In genomic region chrX:73673619-73673967, GRCm38 (mm10) we compare ENCODE assay signal across 8 mouse cellular contexts. TPM values are rescaled to one million over a fixed set of nuclear protein-coding genes. Genes with fewer than 3 reads are reported as not detected.
DNase-seq lines count a peak whose midpoint lies in the region; ATAC-seq and TF ChIP-seq lines count a peak whose summit lies in the region.

No protein-coding gene starts in this region.

- peak overlapping the region; percentile 82 for H3K4me3 ChIP-seq in cerebellum, adult 2 months (replicated peaks; ENCODE audit: insufficient read depth, low read depth, low read length)
- H3K4me3 ChIP-seq in neural tube, embryonic 11.5 days (ENCODE audit: low read depth, low read length), result peak overlapping the region; percentile 57
- peak overlapping the region; percentile 63 for H3K4me3 ChIP-seq in limb, embryonic 13.5 days
- H3K4me3 ChIP-seq in stomach, embryonic 14.5 days (ENCODE audit: low read depth, low read length), result peak overlapping the region; percentile 53

- H3K9me3 ChIP-seq in neural tube, embryonic 11.5 days (ENCODE audit: control insufficient read depth, low read length), result no peaks in the 10 kb centered on the region
- no peaks in the 10 kb centered on the region for H3K9me3 ChIP-seq in limb, embryonic 13.5 days
- H3K9me3 ChIP-seq in stomach, embryonic 14.5 days (ENCODE audit: control insufficient read depth, low read depth, low read length), result no peaks in the 10 kb centered on the region

- peak overlapping the region; percentile 78 for H3K27ac ChIP-seq in cerebellum, adult 2 months (ENCODE audit: insufficient read depth, low read length)
- no peak overlapping the region for H3K27ac ChIP-seq in neural tube, embryonic 11.5 days (ENCODE audit: low read depth, low read length)
- H3K27ac ChIP-seq in limb, embryonic 13.5 days, result 0 out of 2 replicates have a peak overlapping the region, but pooled peaks have one; percentile 65
- H3K27ac ChIP-seq in stomach, embryonic 14.5 days (ENCODE audit: low read length), result no peak overlapping the region

- H3K27me3 ChIP-seq in cerebellum, adult 2 months (ENCODE audit: control insufficient read depth, insufficient read depth, low read length), result no peaks in the 10 kb centered on the region
- no peaks in the 10 kb centered on the region for H3K27me3 ChIP-seq in neural tube, embryonic 11.5 days (ENCODE audit: control insufficient read depth, insufficient read depth, low read length)
- peaks cover 16% of the 10 kb centered on the region; the same call in 1 of the 2 replicates for H3K27me3 ChIP-seq in limb, embryonic 13.5 days
- no peaks in the 10 kb centered on the region for H3K27me3 ChIP-seq in stomach, embryonic 14.5 days (ENCODE audit: control insufficient read depth, insufficient read depth, low read length)

- peaks cover 5% of the 10 kb centered on the region for H3K4me1 ChIP-seq in cerebellum, adult 2 months (ENCODE audit: control insufficient read depth, insufficient read depth, low read length)
- H3K4me1 ChIP-seq in neural tube, embryonic 11.5 days (ENCODE audit: control insufficient read depth, insufficient read depth, low read length), result no peaks in the 10 kb centered on the region
- H3K4me1 ChIP-seq in limb, embryonic 13.5 days, result peaks cover 17% of the 10 kb centered on the region
- H3K4me1 ChIP-seq in stomach, embryonic 14.5 days (ENCODE audit: control insufficient read depth, insufficient read depth, low read length), result no peaks in the 10 kb centered on the region; the same call in 1 of the 2 replicates

- 5% methylated on average over 22 of the region's 42 CpGs for WGBS in cerebellum, adult 2 months
- WGBS in neural tube, embryonic 11.5 days, result 15% methylated on average over 14 of the region's 42 CpGs
- 26% methylated on average over 32 of the region's 42 CpGs for WGBS in limb, embryonic 13.5 days
- 23% methylated on average over 27 of the region's 42 CpGs for WGBS in stomach, embryonic 14.5 days

- DNase-seq in cerebellum, adult 2 months, result no peak
- no peak for DNase-seq in cerebellum, adult 11-12 months
- DNase-seq in neural tube, embryonic 11.5 days (ENCODE audit: low spot score), result no peak
- DNase-seq in neural tube, embryonic 10.5 days (ENCODE audit: extremely low spot score, low spot score), result no peak
- no peak for DNase-seq in thymus, postnatal 0 days (ENCODE audit: low spot score)
- DNase-seq in spleen, postnatal 14 days (ENCODE audit: low spot score in 2 of 2), result no peak

- TF ChIP-seq POLR2A in cerebellum, adult 2 months (IDR thresholded peaks at IDR 0.05; ENCODE audit: borderline replicate concordance, insufficient read depth, low read length), result no peak

- H3K9ac ChIP-seq in neural tube, embryonic 11.5 days (ENCODE audit: low read length), result peak overlapping the region; percentile 80
- peak overlapping the region; percentile 80 for H3K9ac ChIP-seq in limb, embryonic 13.5 days
- H3K9ac ChIP-seq in stomach, embryonic 14.5 days (replicated peaks; ENCODE audit: low read depth, low read length), result peak overlapping the region; percentile 72

- TF ChIP-seq CTCF in cerebellum, adult 2 months (IDR thresholded peaks at IDR 0.05; ENCODE audit: borderline replicate concordance, insufficient read depth, low read depth, low read length), result no peak

- H3K36me3 ChIP-seq in neural tube, embryonic 11.5 days (ENCODE audit: control insufficient read depth, insufficient read depth, low read length), result no peaks in the 10 kb centered on the region; the same call in 1 of the 2 replicates
- H3K36me3 ChIP-seq in limb, embryonic 13.5 days, result peaks cover 17% of the 10 kb centered on the region
- H3K36me3 ChIP-seq in stomach, embryonic 14.5 days (ENCODE audit: control insufficient read depth, insufficient read depth, low read length), result no peaks in the 10 kb centered on the region; the same call in 1 of the 2 replicates

- H3K4me2 ChIP-seq in neural tube, embryonic 11.5 days (ENCODE audit: low read depth), result peak overlapping the region; percentile 63
- peak overlapping the region; percentile 72 for H3K4me2 ChIP-seq in limb, embryonic 13.5 days (replicated peaks)
- H3K4me2 ChIP-seq in stomach, embryonic 14.5 days (replicated peaks; ENCODE audit: low read depth, low read length), result peak overlapping the region; percentile 55

- ATAC-seq in neural tube, embryonic 11.5 days (ENCODE audit: insufficient read depth, low FRiP score, low TSS enrichment), result peak; percentile 20; the same call in 1 of the 2 replicates
- no peak for ATAC-seq in limb, embryonic 13.5 days (ENCODE audit: low FRiP score, low read depth)
- no peak for ATAC-seq in stomach, embryonic 14.5 days (ENCODE audit: insufficient number of reproducible peaks, insufficient read depth, low FRiP score, low read depth)

RNA-seq across cellular contexts. Expression of gene Slc6a8, which starts 0.6 kb away (rescaled TPM):
- 165 and 166 TPM in 2 replicates for polyA plus RNA-seq in cerebellum, adult 2 months (2012; rRNA removed)
- polyA plus RNA-seq in neural tube, embryonic 11.5 days (2014; fragmentation: Nextera tagmentation; extraction: Ambion mirVana), result 6.8 and 6.9 TPM in 2 replicates
- polyA plus RNA-seq in limb, embryonic 13.5 days (2015; fragmentation: Nextera tagmentation; extraction: Ambion mirVana), result 8.3 and 8.8 TPM in 2 replicates
- polyA plus RNA-seq in stomach, embryonic 14.5 days (2014; fragmentation: Nextera tagmentation; extraction: Ambion mirVana), result 11.0 and 12.2 TPM in 2 replicates
- 5.1 TPM in 2 replicates for polyA plus RNA-seq in thymus, postnatal 0 days (2015; fragmentation: Nextera tagmentation; extraction: Ambion mirVana)

RNA-seq across cellular contexts. Expression of gene Pnck, which starts 13.7 kb away (rescaled TPM):
- 92.0 and 97.8 TPM in 2 replicates for polyA plus RNA-seq in cerebellum, adult 2 months (2012; rRNA removed)
- polyA plus RNA-seq in neural tube, embryonic 11.5 days (2014; fragmentation: Nextera tagmentation; extraction: Ambion mirVana), result 11.1 and 13.3 TPM in 2 replicates
- 21.7 TPM in 2 replicates for polyA plus RNA-seq in limb, embryonic 13.5 days (2015; fragmentation: Nextera tagmentation; extraction: Ambion mirVana)
- 27.0 and 27.7 TPM in 2 replicates for polyA plus RNA-seq in stomach, embryonic 14.5 days (2014; fragmentation: Nextera tagmentation; extraction: Ambion mirVana)
- polyA plus RNA-seq in thymus, postnatal 0 days (2015; fragmentation: Nextera tagmentation; extraction: Ambion mirVana), result 5.4 and 6.4 TPM in 2 replicates

RNA-seq across cellular contexts. Expression of gene Dusp9, which starts 34.4 kb away (rescaled TPM):
- polyA plus RNA-seq in cerebellum, adult 2 months (2012; rRNA removed), result 0.43 and 0.52 TPM in 2 replicates
- 4.2 and 6.3 TPM in 2 replicates for polyA plus RNA-seq in neural tube, embryonic 11.5 days (2014; fragmentation: Nextera tagmentation; extraction: Ambion mirVana)
- 22.6 and 23.2 TPM in 2 replicates for polyA plus RNA-seq in limb, embryonic 13.5 days (2015; fragmentation: Nextera tagmentation; extraction: Ambion mirVana)
- polyA plus RNA-seq in stomach, embryonic 14.5 days (2014; fragmentation: Nextera tagmentation; extraction: Ambion mirVana), result 5.0 and 7.3 TPM in 2 replicates
- 0.35 and 0.46 TPM in 2 replicates for polyA plus RNA-seq in thymus, postnatal 0 days (2015; fragmentation: Nextera tagmentation; extraction: Ambion mirVana)

RNA-seq across cellular contexts. Expression of gene Bcap31, which starts 42.4 kb away (rescaled TPM):
- polyA plus RNA-seq in cerebellum, adult 2 months (2012; rRNA removed), result 115 and 127 TPM in 2 replicates
- 140 and 141 TPM in 2 replicates for polyA plus RNA-seq in neural tube, embryonic 11.5 days (2014; fragmentation: Nextera tagmentation; extraction: Ambion mirVana)
- polyA plus RNA-seq in limb, embryonic 13.5 days (2015; fragmentation: Nextera tagmentation; extraction: Ambion mirVana), result 211 and 215 TPM in 2 replicates
- polyA plus RNA-seq in stomach, embryonic 14.5 days (2014; fragmentation: Nextera tagmentation; extraction: Ambion mirVana), result 254 and 260 TPM in 2 replicates
- 292 and 314 TPM in 2 replicates for polyA plus RNA-seq in thymus, postnatal 0 days (2015; fragmentation: Nextera tagmentation; extraction: Ambion mirVana)

RNA-seq across cellular contexts. Expression of gene Abcd1, which starts 42.8 kb away (rescaled TPM):
- polyA plus RNA-seq in cerebellum, adult 2 months (2012; rRNA removed), result 14.7 and 15.1 TPM in 2 replicates
- 8.6 and 9.4 TPM in 2 replicates for polyA plus RNA-seq in neural tube, embryonic 11.5 days (2014; fragmentation: Nextera tagmentation; extraction: Ambion mirVana)
- 16.1 and 17.1 TPM in 2 replicates for polyA plus RNA-seq in limb, embryonic 13.5 days (2015; fragmentation: Nextera tagmentation; extraction: Ambion mirVana)
- 19.2 and 19.6 TPM in 2 replicates for polyA plus RNA-seq in stomach, embryonic 14.5 days (2014; fragmentation: Nextera tagmentation; extraction: Ambion mirVana)
- 29.4 and 34.3 TPM in 2 replicates for polyA plus RNA-seq in thymus, postnatal 0 days (2015; fragmentation: Nextera tagmentation; extraction: Ambion mirVana)

Comparison
In these comparisons a context has a peak if more than half of its experiments do, and no peak if none do; other contexts are left out.
1. H3K27ac ChIP-seq: peak in cerebellum, adult 2 months (single experiment) and limb, embryonic 13.5 days (single experiment); none in neural tube, embryonic 11.5 days (single experiment) and stomach, embryonic 14.5 days (single experiment).
2. RNA of gene Slc6a8, which starts 0.6 kb away (polyA plus RNA-seq): 165 to 166 TPM in cerebellum, adult 2 months; 11.0 to 12.2 TPM in stomach, embryonic 14.5 days, 8.3 to 8.8 TPM in limb, embryonic 13.5 days, 6.8 to 6.9 TPM in neural tube, embryonic 11.5 days and 5.1 TPM in thymus, postnatal 0 days; every median in the first group is over 10 times any median in the second.
3. Peak in every context shown above with its lines, with median percentiles within 50 percentile points of each other: H3K4me3 ChIP-seq, H3K4me2 ChIP-seq and H3K9ac ChIP-seq.